Comparison of ENCODE assay signal across 13 mouse cellular contexts in genomic region chr10:59756090-59756489, GRCm38 (mm10). TPM values are rescaled to one million over a fixed set of nuclear protein-coding genes. Genes with fewer than 3 reads are reported as not detected.
DNase-seq lines count a peak whose midpoint lies in the region; ATAC-seq and TF ChIP-seq lines count a peak whose summit lies in the region.
"Had no signal": no experiment of that assay in that cellular context is flagged by ENCODE, and none has a peak within 500 bp of the region (broad histone marks: within the 10 kb centered on the region; RNA-seq: fewer than 3 reads in every experiment).

No protein-coding gene starts in this region.

- 0 out of 2 replicates have a peak overlapping the region, but pooled peaks have one; percentile 6 for H3K27ac ChIP-seq in embryonic facial prominence, embryonic 11.5 days (replicated peaks; ENCODE audit: low read depth, low read length)
- H3K27ac ChIP-seq in limb, embryonic 10.5 days = peak overlapping the region; percentile 67
- no peak overlapping the region for H3K27ac ChIP-seq in neural tube, embryonic 15.5 days (replicated peaks)
- H3K27ac ChIP-seq: liver, embryonic 15.5 days had no signal

- ATAC-seq in embryonic facial prominence, embryonic 11.5 days (replicated peaks; ENCODE audit: insufficient number of reproducible peaks, low FRiP score, low TSS enrichment, low read depth) = 0 out of 2 replicates have a peak, but pooled peaks have one; percentile 59
- no peak for ATAC-seq in neural tube, embryonic 15.5 days (ENCODE audit: low FRiP score)
- ATAC-seq: CD4-positive, CD25-positive, alpha-beta regulatory T cell, adult 4 months; hindbrain, embryonic 16.5 days had no signal

- no peaks in the 10 kb centered on the region for H3K9me3 ChIP-seq in E14TG2a.4 (ENCODE audit: low read length)
- no peaks in the 10 kb centered on the region for H3K9me3 ChIP-seq in embryonic facial prominence, embryonic 11.5 days (replicated peaks; ENCODE audit: control insufficient read depth, low read length)
- no peaks in the 10 kb centered on the region for H3K9me3 ChIP-seq in limb, embryonic 10.5 days (replicated peaks)
- no peaks in the 10 kb centered on the region for H3K9me3 ChIP-seq in neural tube, embryonic 15.5 days (replicated peaks)
- H3K9me3 ChIP-seq: liver, embryonic 15.5 days had no signal

- H3K36me3 ChIP-seq in E14TG2a.4 (ENCODE audit: insufficient read depth, low read length) = 0 out of 2 replicates have a peak, but pooled peaks cover 3% of the 10 kb centered on the region
- no peaks in the 10 kb centered on the region for H3K36me3 ChIP-seq in embryonic facial prominence, embryonic 11.5 days (replicated peaks; ENCODE audit: control insufficient read depth, insufficient read depth, low read depth, low read length)
- peaks cover 6% of the 10 kb centered on the region for H3K36me3 ChIP-seq in limb, embryonic 10.5 days
- peaks cover 7% of the 10 kb centered on the region for H3K36me3 ChIP-seq in neural tube, embryonic 15.5 days

- no peak overlapping the region for H3K4me2 ChIP-seq in embryonic facial prominence, embryonic 11.5 days (ENCODE audit: low read depth, low read length)
- H3K4me2 ChIP-seq in neural tube, embryonic 15.5 days = no peak overlapping the region; the same call in 1 of the 2 replicates
- H3K4me2 ChIP-seq: heart, embryonic 11.5 days; liver, embryonic 15.5 days had no signal

- peaks cover 50% of the 10 kb centered on the region for H3K4me1 ChIP-seq in E14TG2a.4 (replicated peaks; ENCODE audit: low read depth, low read length)
- H3K4me1 ChIP-seq in embryonic facial prominence, embryonic 11.5 days (ENCODE audit: control insufficient read depth, insufficient read depth, low read length) = no peaks in the 10 kb centered on the region; the same call in 1 of the 2 replicates
- peaks cover 46% of the 10 kb centered on the region for H3K4me1 ChIP-seq in limb, embryonic 10.5 days
- H3K4me1 ChIP-seq in neural tube, embryonic 15.5 days = peaks cover 9% of the 10 kb centered on the region; the same call in 1 of the 2 replicates
- H3K4me1 ChIP-seq: liver, embryonic 15.5 days had no signal

- no peak for TF ChIP-seq CTCF in E14TG2a.4 (conservative IDR thresholded peaks at IDR 0.05; ENCODE audit: low read length)

- DNase-seq in heart, postnatal 10 days = peak; percentile 19 to 27
- no peak for DNase-seq in heart, postnatal 14 days
- DNase-seq in embryonic facial prominence, embryonic 11.5 days (ENCODE audit: low spot score) = peak; percentile 41
- DNase-seq in limb, embryonic 10.5 days (ENCODE audit: low spot score) = no peak
- DNase-seq in MN1 (ENCODE audit: low spot score) = no peak
- DNase-seq: cerebellum, adult 8-10 months; thymus, adult 2 months had no signal

- WGBS in embryonic facial prominence, embryonic 11.5 days = 39% methylated on average over 12 of the region's 12 CpGs
- WGBS in limb, embryonic 10.5 days = 76% methylated on average over 12 of the region's 12 CpGs
- 53% methylated on average over 12 of the region's 12 CpGs for WGBS in neural tube, embryonic 15.5 days

- intact Hi-C loops in heart, postnatal 10 days (cut with DNase I) = no loop called here
- intact Hi-C loops in heart, postnatal 14 days (cut with DNase I) = no loop called here

- peak overlapping the region; percentile 52 for H3K4me3 ChIP-seq in E14TG2a.4 (replicated peaks; ENCODE audit: low read length)
- no peak overlapping the region for H3K4me3 ChIP-seq in embryonic facial prominence, embryonic 11.5 days (ENCODE audit: low read depth, low read length)
- H3K4me3 ChIP-seq in limb, embryonic 10.5 days = no peak overlapping the region
- no peak overlapping the region for H3K4me3 ChIP-seq in neural tube, embryonic 15.5 days (replicated peaks)
- H3K4me3 ChIP-seq: liver, embryonic 15.5 days had no signal

- H3K27me3 ChIP-seq in E14TG2a.4 (ENCODE audit: insufficient read depth, low read length) = no peaks in the 10 kb centered on the region
- H3K27me3 ChIP-seq in embryonic facial prominence, embryonic 11.5 days (ENCODE audit: control insufficient read depth, insufficient read depth, low read length) = no peaks in the 10 kb centered on the region
- no peaks in the 10 kb centered on the region for H3K27me3 ChIP-seq in limb, embryonic 10.5 days (ENCODE audit: low read depth, poor library complexity, severe bottlenecking)
- no peaks in the 10 kb centered on the region for H3K27me3 ChIP-seq in neural tube, embryonic 15.5 days (replicated peaks)
- H3K27me3 ChIP-seq: liver, embryonic 15.5 days had no signal

- no peak overlapping the region for H3K9ac ChIP-seq in embryonic facial prominence, embryonic 11.5 days (replicated peaks; ENCODE audit: low read length)
- no peak overlapping the region for H3K9ac ChIP-seq in neural tube, embryonic 15.5 days (replicated peaks)
- H3K9ac ChIP-seq: liver, embryonic 15.5 days had no signal

RNA-seq across cellular contexts. Expression of gene Micu1, which starts 53.8 kb away (rescaled TPM):
- 10 to 100 TPM; 25.9 to 26.4 TPM for total RNA-seq in heart, postnatal 10 days (2021)
- 10 to 100 TPM; 21.9 to 25.3 TPM for total RNA-seq in heart, postnatal 14 days (2021)
- polyA plus RNA-seq in embryonic facial prominence, embryonic 11.5 days (2014; fragmentation: Nextera tagmentation; extraction: Ambion mirVana) = 52.6 and 53.8 TPM in 2 replicates
- polyA plus RNA-seq in limb, embryonic 10.5 days (2016; fragmentation: Nextera tagmentation; extraction: Ambion mirVana) = 38.6 and 52.4 TPM in 2 replicates
- polyA plus RNA-seq in neural tube, embryonic 15.5 days (2015; fragmentation: Nextera tagmentation; extraction: Ambion mirVana) = 88.2 and 92.6 TPM in 2 replicates

Comparison
In these comparisons a context has a peak if more than half of its experiments do, and no peak if none do; other contexts are left out.
1. DNase-seq: peak in heart, postnatal 10 days (2 of 2) and embryonic facial prominence, embryonic 11.5 days (single experiment); none in heart, postnatal 14 days (0 of 2), limb, embryonic 10.5 days (single experiment) and MN1 (single experiment).